Mouse (Mus musculus): ENCODE measurements around the gene Slc35e4. TPM values are rescaled to one million over a fixed set of nuclear protein-coding genes. Genes with fewer than 3 reads are reported as not detected.

Slc35e4 gene
- polyA plus RNA-seq, 1 experiment from 2014 or later: 6.8 TPM

DNA sequence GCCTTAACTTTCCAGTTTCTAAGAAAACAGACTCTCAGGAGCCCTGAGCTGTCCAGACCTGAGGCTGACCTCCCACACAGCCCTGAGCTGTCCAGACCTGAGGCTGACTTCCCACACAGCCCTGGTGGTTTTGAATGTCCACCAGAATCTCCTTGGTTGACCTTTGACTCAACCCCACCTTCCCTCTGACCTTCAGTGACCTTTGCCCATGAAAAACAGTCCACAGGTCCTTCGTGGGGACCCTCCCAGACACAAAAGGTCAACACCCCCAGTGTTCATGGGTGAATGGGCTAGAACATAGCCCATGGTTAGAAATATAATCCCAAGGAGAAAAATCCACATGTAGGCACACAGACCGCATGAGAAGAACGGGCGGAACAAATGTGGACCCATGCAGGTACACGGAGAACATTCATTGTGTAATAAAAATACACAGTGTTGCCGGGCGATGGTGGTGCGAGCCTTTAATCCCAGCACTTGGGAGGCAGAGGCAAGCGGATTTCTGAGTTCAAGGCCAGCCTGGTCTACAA is 19.4 kb upstream of the Slc35e4 start:
- H3K27me3 ChIP-seq (ENCODE audit: insufficient read depth, poor library complexity, severe bottlenecking): no peaks in the 10 kb centered on the region
- H3K27ac ChIP-seq: no peak overlapping the region
- H3K9me3 ChIP-seq: no peaks in the 10 kb centered on the region
- peaks cover 19% of the 10 kb centered on the region for H3K4me1 ChIP-seq (replicated peaks)
- H3K4me3 ChIP-seq: no peak overlapping the region
- no peaks in the 10 kb centered on the region for H3K36me3 ChIP-seq
- WGBS: 82% methylated on average over 9 of the region's 9 CpGs
- DNase-seq (ENCODE audit: low spot score): no peak

DNA sequence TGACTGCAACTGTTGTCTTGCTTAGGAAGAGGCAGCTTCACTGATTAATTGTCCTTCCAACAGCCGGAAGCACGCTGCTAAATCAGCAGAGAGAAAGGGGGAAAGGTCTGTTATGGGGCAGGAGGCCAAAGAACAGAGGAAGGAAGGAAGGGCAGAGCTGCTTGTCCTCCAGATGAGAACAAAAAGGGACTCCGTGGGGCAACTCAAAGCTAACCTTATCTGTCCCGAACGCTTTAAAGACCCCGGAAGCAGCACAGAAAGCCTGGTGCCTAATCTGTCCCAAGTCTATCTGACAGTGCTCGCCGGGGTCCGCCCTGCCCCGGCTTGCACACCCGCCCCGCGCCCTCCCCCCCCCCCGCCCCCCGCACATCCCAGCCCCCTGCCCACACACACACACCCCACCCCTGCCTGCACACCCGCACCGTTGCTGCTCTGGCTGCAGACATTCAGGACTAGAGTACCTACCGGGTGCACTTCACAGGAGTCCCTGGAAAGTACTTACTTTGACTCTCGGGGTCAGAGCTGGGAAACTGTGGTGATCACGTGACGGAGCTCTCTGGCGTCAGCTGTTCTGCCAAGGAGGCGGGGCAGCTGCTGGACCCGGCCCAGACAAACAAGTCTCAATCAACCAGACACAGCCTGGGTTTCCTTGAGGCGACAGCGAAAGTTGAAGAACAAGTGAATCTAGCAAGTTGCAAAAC is 17.2 kb upstream of the Slc35e4 start, which contains the start of gene Tcn2:
Gene Tcn2 (minus strand): TSS at position 649 of the 701 bp plus-strand sequence.
- H3K9me3 ChIP-seq: no peaks in the 10 kb centered on the region
- peaks cover 19% of the 10 kb centered on the region for H3K4me1 ChIP-seq (replicated peaks)
- DNase-seq (ENCODE audit: low spot score): peak; percentile 86
- 0 out of 2 replicates have a peak, but pooled peaks cover 9% of the 10 kb centered on the region for H3K36me3 ChIP-seq
- no peaks in the 10 kb centered on the region for H3K27me3 ChIP-seq (ENCODE audit: insufficient read depth, poor library complexity, severe bottlenecking)
- peak within 1 kb of the TSS; percentile 87 for H3K27ac ChIP-seq
- WGBS: under 1% methylated on average over 18 of the region's 26 CpGs
- H3K4me3 ChIP-seq: peak within 1 kb of the TSS; percentile 71

DNA sequence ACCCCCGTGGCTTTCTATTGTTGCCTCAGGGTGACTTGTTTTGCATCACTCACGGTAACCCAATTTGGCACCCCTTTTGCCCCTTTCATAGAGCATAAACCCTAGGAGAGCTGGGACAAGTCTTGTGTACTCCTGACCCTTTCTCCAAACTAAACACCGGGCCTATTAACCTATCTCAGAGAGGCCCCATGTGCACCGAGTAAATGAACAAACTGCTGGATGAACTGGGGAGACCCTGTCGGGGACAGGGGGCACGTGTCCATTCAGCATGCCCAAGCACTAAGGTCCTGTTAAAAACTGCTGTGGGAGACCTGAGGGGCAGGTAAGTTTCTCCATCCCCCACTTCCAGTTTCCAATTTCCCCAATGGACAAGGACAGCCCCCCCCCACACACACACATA is 16.5 kb upstream of the Slc35e4 start:
- Histone ChIP-seq H3K36me3 (peaks cover 15% of the 10 kb centered on the region), H3K27me3 (ENCODE audit: insufficient read depth, poor library complexity, severe bottlenecking) (no peaks in the 10 kb centered on the region), H3K27ac (peak overlapping the region; percentile 87), H3K9me3 (no peaks in the 10 kb centered on the region), H3K4me1 (replicated peaks) (peaks cover 19% of the 10 kb centered on the region), H3K4me3 (peak overlapping the region; percentile 71)
- 30% methylated on average over 6 of the region's 6 CpGs for WGBS
- no peak for DNase-seq (ENCODE audit: low spot score)

DNA sequence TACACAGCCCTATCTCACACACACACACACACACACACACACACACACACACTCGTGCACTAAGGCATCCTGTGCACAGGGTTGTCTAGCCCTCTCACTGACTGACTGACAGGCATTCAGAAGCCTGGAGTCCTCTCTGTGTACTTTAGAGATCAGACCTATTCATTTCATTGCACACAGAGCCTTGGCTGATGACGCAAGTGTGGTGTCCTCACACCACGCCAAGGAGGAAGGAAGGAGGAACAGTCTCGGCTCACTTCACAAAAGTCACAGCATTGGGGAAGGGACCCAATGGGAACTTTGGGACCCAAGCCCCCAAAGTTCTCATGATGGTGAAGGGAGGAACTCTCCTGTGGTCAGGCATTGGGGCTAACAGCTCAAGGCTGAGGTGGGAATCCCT is 15.6 kb upstream of the Slc35e4 start:
- Histone ChIP-seq H3K36me3 (peaks cover 24% of the 10 kb centered on the region), H3K27ac (no peak overlapping the region), H3K27me3 (ENCODE audit: insufficient read depth, poor library complexity, severe bottlenecking) (no peaks in the 10 kb centered on the region), H3K4me1 (replicated peaks) (peaks cover 19% of the 10 kb centered on the region), H3K9me3 (no peaks in the 10 kb centered on the region), H3K4me3 (no peak overlapping the region)
- DNase-seq (ENCODE audit: low spot score): no peak
- WGBS: 73% methylated on average over 4 of the region's 4 CpGs

DNA sequence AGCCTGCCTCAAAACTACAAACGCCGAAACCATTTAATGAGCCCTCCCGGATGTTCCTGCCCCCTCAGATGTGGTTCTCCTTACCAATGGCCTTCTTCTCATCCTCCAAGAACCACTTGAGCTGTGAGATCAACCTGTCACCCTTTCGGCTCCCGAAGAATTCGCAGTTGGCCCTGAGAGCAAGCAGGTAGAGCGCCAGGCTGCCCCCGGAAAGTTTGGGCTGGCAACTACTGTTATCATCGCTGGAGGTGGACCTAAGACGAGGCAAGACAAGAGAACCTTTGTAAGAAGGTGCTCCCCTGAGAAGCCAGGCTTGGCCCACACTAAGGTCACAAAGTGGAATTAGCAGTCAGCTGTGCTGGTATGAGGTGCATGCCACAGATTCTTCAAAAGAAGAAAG is 11.5 kb upstream of the Slc35e4 start:
- no peaks in the 10 kb centered on the region for H3K9me3 ChIP-seq
- DNase-seq (ENCODE audit: low spot score): no peak
- H3K4me3 ChIP-seq: no peak overlapping the region
- 87% methylated on average over 10 of the region's 10 CpGs for WGBS
- H3K36me3 ChIP-seq: peaks cover 49% of the 10 kb centered on the region
- no peak overlapping the region for H3K27ac ChIP-seq
- peaks cover 4% of the 10 kb centered on the region; the same call in 1 of the 2 replicates for H3K4me1 ChIP-seq (replicated peaks)
- H3K27me3 ChIP-seq (ENCODE audit: insufficient read depth, poor library complexity, severe bottlenecking): no peaks in the 10 kb centered on the region

DNA sequence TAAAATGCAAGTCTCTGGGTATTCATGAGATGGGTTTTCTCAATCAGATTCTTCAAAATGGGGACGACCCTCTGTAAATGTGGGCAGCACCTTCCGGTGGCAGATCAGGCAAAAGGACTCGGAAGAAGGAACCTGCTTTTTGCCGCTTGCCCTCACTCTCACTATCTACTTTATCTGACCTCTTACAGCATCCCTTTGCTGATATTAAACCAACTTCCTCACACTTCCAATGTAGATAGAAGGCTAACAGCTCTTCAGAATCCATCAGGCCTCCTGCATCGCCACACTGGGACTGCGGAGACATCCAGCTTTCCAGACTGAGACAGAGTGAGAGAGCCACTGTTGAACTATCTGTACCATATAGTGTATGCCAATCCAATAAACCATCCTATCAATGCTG is 8.3 kb upstream of the Slc35e4 start:
- H3K27ac ChIP-seq: no peak overlapping the region
- WGBS: 95% methylated on average over 6 of the region's 6 CpGs
- no peaks in the 10 kb centered on the region for H3K9me3 ChIP-seq
- peaks cover 49% of the 10 kb centered on the region for H3K36me3 ChIP-seq
- H3K27me3 ChIP-seq (ENCODE audit: insufficient read depth, poor library complexity, severe bottlenecking): no peaks in the 10 kb centered on the region
- H3K4me3 ChIP-seq: no peak overlapping the region
- H3K4me1 ChIP-seq (replicated peaks): no peaks in the 10 kb centered on the region
- DNase-seq (ENCODE audit: low spot score): no peak

DNA sequence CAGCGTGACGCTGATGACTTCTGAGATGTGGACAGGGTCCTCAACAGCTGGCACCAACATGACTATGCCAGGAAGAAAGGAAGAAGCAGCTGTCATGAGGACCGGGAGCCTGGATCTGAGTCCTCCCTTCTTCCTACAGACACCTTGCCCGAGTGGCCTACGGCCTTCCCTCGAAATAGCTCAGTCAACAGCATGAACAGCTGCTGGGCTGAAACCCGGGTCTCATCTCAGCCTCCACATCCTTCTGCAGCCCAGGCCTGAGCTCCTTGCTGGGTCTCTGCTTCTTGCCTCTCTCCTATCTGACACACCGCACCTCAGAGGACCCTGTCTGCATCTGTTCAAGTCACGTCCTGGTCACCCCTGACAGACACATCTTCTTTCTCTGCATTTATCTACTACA is 7.7 kb upstream of the Slc35e4 start:
- no peaks in the 10 kb centered on the region for H3K4me1 ChIP-seq (replicated peaks)
- no peak overlapping the region for H3K27ac ChIP-seq
- H3K36me3 ChIP-seq: peaks cover 50% of the 10 kb centered on the region
- no peak for DNase-seq (ENCODE audit: low spot score)
- WGBS: 92% methylated on average over 9 of the region's 9 CpGs
- H3K27me3 ChIP-seq (ENCODE audit: insufficient read depth, poor library complexity, severe bottlenecking): no peaks in the 10 kb centered on the region
- no peak overlapping the region for H3K4me3 ChIP-seq
- no peaks in the 10 kb centered on the region for H3K9me3 ChIP-seq

DNA sequence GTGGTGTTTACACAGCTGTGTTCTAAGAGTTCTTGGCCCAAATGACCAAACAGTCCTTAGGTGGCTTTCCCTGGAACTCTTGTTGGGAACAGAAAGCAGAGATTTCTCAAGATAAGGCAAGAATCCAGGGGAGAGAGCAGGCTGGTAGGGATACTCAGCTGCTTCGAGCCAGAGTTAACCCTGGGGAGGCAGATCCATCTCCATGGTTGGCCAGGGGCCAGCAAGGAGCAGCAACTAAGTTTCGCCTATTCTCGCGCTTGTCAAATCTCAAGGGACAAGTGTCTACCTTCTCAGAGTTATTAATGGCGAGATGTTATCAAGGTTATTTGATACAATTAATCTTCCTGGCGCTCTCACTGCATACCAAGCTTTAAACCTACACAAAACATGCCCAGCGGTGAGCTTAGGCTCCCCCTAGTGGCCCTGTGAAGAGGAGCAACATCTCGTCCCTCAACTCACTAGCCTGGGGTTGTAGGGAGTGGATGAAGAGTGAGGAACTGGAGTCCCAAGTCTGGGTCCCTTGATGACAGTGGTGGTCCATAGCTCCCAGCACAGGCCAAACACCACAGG is 6.9 kb upstream of the Slc35e4 start:
- Histone ChIP-seq H3K27me3 (ENCODE audit: insufficient read depth, poor library complexity, severe bottlenecking) (no peaks in the 10 kb centered on the region), H3K36me3 (peaks cover 43% of the 10 kb centered on the region), H3K4me1 (replicated peaks) (no peaks in the 10 kb centered on the region), H3K9me3 (no peaks in the 10 kb centered on the region), H3K27ac (no peak overlapping the region), H3K4me3 (no peak overlapping the region)
- peak; percentile 41 for DNase-seq (ENCODE audit: low spot score)
- 35% methylated on average over 8 of the region's 8 CpGs for WGBS

DNA sequence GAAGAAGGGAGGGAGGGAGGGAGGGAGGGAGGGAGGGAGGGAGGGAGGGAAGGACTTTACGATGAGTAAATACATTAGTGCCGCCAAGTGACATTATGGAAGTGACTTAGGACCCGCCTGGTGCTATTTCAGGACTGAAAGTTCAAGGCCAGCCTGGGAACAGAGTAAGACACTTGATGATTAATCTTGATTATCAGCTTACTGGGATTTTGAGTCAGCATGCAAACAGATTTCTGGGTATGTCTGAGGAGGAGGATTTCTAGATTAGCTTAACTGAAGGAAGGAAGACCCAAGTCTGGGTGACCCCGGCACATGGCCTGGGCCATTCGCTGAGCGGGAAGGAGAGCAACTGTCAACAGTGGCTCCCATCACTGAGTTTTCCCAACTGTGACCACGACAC is 6.0 kb upstream of the Slc35e4 start:
- H3K9me3 ChIP-seq: no peaks in the 10 kb centered on the region
- H3K4me1 ChIP-seq (replicated peaks): no peaks in the 10 kb centered on the region
- no peak overlapping the region for H3K27ac ChIP-seq
- no peak for DNase-seq (ENCODE audit: low spot score)
- H3K4me3 ChIP-seq: no peak overlapping the region
- peaks cover 35% of the 10 kb centered on the region for H3K36me3 ChIP-seq
- H3K27me3 ChIP-seq (ENCODE audit: insufficient read depth, poor library complexity, severe bottlenecking): no peaks in the 10 kb centered on the region
- whole genome bisulfite sequencing: 86% methylated on average over 7 of the region's 7 CpGs

DNA sequence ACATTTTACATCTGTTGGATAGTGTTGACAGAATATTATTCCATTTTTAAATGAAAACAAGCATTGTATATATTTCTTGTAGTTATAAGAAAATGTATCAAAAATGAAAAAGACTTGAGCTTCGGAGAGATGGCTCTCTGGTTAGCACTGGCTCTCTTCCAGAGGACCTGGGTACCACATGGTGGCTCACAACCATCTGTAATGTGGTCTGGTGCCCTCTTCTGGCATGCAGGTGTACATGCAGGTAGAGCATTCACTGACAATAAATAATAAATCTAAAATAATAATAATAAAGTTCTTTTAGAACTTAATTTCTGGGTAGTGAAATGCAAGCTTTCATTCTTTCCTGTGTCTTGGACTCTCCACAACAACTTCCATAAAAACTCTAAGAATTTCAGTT is 4.3 kb upstream of the Slc35e4 start:
- 65% methylated on average over 1 of the region's 1 CpGs for WGBS
- Histone ChIP-seq H3K27me3 (ENCODE audit: insufficient read depth, poor library complexity, severe bottlenecking) (no peaks in the 10 kb centered on the region), H3K4me3 (no peak overlapping the region), H3K36me3 (peaks cover 18% of the 10 kb centered on the region), H3K9me3 (no peaks in the 10 kb centered on the region), H3K4me1 (replicated peaks) (peaks cover 7% of the 10 kb centered on the region), H3K27ac (no peak overlapping the region)
- no peak for DNase-seq (ENCODE audit: low spot score)

DNA sequence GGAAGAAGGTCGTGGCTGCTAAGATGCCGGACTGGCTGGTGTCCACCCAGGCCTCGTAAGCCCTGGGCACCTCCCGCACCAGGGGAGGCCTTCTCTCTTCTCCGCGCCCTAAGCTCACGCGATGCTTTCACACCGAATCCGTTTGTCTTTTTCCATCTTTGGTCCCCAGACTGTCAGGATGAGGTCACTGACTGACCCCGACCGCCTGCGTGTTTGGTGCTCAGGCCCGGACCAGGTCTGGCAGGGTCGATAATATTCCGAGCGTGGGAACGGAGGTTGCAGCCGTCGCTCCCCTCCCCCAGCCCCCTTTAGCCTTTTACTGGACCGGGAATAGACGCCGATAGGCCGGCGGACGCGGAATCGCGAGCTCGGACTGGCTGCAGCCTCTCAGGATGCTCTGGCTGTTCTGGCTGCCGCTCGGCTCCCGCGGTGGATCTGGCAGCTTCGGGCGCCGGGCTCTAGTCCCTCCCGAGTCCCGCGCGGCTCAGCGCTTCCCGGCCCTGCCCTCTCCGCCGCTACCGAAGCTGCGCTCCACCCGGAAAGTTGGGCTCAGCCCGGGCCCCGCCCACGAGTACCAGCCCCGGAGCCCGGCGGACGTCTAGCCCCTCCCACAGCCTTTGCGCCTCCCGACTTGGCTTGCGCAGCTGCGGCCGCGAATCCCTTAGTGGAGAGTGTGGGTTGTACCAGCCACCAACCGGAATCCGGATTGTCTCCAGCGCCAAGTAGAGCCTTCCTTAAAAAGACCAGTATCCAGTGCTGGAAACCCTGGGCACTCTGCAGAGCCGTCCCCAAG is 952 bp downstream of the Slc35e4 start:
- Histone ChIP-seq H3K9me3 (no peaks in the 10 kb centered on the region), H3K27ac (peak overlapping the region; percentile 84), H3K36me3 (0 out of 2 replicates have a peak, but pooled peaks cover 6% of the 10 kb centered on the region), H3K4me3 (peak overlapping the region; percentile 68), H3K27me3 (ENCODE audit: insufficient read depth, poor library complexity, severe bottlenecking) (peaks cover 18% of the 10 kb centered on the region), H3K4me1 (replicated peaks) (peaks cover 51% of the 10 kb centered on the region)
- WGBS: under 1% methylated on average over 65 of the region's 65 CpGs
- peak; percentile 88 for DNase-seq (ENCODE audit: low spot score)

DNA sequence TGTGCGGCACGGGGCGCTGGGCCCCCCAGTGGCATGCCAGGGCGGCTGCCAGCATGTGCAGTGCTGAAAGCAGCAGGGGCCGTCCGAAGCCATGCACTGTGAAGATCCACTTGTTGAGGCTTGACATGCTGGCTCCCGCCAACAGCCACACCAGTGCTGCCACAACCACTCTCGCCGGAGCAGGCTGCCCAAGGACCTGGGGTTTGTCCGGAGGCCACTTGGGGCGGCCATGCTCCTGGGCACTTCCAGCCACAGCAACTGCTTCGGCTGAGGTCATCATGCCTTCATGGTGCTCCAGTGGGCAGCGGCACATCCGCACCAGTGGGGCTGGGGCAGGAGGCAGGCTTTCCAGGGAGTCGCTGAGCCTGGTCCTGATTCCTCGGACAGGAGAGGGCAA is 1.6 kb downstream of the Slc35e4 start:
- Histone ChIP-seq H3K9me3 (no peaks in the 10 kb centered on the region), H3K27me3 (ENCODE audit: insufficient read depth, poor library complexity, severe bottlenecking) (peaks cover 18% of the 10 kb centered on the region), H3K36me3 (0 out of 2 replicates have a peak, but pooled peaks cover 6% of the 10 kb centered on the region), H3K27ac (peak overlapping the region; percentile 84), H3K4me1 (replicated peaks) (peaks cover 56% of the 10 kb centered on the region), H3K4me3 (peak overlapping the region; percentile 68)
- 3% methylated on average over 16 of the region's 16 CpGs for WGBS
- peak; percentile 46 for DNase-seq (ENCODE audit: low spot score)
